Mouse (Mus musculus) right cerebral cortex, postnatal 4 days (tissue): ENCODE measurements around the gene Rnf115.
"Not testable (repeated sequence)": the region's sequence is repeated elsewhere in the genome, so short reads cannot be mapped to it uniquely, and the experiment has no call there.

Experiments
- DNase-seq: peaks from one replicate; pipeline ENCODE4 v3.0.0-alpha.2; 2022

Gene Rnf115

DNA sequence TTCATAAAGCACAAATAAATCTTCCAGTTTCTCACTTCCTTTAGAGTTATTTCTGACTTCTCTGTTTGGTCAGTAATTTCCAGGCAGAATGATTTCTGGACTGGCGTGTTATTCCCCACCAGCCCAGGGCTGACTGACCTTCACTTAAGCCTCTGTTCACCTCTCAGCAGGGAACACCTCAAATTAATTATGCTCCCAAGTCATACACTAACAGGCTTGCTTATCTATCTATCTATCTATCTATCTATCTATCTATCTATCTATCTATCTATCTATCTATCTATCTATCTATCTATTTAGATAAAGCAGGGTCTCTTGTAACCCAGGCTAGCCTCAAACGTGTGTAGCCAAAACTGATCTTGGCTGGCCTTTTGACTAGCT, 18.8 kb upstream of the Rnf115 start:
- DNase-seq, result no peak

DNA sequence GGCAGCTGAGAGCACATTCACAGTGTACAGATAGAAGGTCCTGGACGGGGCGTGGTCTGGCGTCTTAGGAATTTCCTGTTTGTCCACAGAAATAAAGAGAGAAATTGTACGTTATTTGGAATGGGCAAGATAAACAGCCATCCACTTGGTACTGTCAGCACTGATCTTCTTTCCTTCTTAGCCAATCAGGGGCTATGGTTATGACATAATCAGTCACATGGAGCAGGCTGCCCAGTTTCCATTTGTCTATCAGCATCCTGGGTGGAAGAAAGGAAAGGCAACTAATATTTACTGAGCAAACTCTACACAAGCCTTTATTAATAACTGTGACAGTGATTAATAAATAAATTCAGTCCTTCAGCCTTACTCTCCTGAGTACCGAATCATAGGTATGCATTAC, 13.2 kb upstream of the Rnf115 start:
- DNase-seq, result no peak

DNA sequence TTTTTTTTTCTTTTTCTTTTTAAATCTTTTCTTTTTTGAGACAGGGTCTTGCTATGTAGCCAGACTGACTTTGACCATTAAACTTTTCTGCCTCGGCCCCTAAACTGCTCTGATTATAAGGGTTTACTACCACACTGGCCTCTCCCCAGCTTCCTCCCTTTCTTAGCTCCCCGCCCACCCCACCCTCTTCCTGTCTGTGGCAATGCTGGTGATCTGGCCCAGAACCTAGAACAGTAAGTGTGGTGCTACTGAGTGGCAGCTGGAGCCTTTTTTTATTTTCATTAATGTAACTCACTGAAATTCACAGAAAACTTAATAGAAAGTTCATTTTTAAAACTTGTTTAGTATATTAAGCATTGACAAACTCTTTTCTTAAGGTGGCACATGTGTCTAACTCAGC, 11.6 kb upstream of the Rnf115 start:
- DNase-seq, result no peak

DNA sequence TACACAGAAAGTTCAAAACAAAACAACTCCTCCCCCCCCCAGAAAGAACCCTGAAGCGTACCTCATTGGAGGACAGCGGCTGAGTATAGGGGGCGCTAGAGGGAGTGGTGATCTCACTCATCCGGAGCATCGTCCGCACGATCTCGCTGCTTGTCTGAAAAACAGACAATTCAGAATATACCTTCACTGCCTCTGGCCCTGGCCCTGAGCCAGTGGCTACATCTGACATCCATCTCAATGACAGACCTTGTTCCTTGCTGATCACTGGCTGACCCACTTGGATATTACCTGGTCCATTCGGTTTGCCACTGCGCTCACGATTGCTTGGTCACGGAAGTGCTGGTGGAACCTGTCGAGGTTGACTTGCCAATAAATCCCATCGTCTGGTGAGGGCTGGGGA, 8.3 kb upstream of the Rnf115 start:
- peak; percentile 66 for DNase-seq

DNA sequence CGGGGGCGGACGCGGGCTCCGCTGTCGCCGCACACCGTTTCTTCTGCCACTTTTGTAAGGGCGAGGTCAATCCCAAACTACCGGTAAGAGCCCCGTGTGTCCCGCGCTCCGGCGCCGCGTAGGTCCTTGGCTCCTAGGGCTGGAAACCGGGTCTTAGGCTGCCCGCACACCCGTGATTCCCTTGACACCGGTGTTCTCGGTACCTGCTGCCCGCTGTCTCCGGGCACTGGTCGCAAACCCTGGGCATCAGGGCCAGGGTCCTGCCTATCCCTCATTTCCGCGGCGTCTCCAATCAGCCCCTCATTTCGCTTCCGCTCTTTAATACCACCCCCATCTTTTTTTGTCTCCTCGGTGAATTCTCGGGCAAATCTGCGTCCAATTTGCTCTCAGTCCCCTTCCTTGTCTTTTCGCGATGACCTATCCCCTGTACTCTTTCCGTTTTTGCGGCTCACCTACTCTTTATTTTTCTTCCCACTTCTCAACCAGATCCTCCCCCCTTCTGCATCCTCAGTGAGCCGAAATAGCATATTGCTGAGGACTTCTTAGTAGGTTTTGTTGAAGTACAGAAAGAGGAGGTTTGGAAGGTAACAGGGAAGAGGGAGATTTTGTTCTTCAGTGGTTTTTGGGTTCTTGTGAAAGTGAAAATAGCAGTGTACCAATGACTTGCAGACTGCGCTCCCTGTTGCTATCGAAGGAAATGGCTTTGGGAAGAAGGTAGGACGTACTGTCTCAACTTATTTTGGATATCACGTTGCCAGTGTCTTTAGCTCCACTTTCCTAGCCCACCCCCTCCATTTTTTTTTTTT, 567 bp downstream of the Rnf115 start:
- no peak for DNase-seq

DNA sequence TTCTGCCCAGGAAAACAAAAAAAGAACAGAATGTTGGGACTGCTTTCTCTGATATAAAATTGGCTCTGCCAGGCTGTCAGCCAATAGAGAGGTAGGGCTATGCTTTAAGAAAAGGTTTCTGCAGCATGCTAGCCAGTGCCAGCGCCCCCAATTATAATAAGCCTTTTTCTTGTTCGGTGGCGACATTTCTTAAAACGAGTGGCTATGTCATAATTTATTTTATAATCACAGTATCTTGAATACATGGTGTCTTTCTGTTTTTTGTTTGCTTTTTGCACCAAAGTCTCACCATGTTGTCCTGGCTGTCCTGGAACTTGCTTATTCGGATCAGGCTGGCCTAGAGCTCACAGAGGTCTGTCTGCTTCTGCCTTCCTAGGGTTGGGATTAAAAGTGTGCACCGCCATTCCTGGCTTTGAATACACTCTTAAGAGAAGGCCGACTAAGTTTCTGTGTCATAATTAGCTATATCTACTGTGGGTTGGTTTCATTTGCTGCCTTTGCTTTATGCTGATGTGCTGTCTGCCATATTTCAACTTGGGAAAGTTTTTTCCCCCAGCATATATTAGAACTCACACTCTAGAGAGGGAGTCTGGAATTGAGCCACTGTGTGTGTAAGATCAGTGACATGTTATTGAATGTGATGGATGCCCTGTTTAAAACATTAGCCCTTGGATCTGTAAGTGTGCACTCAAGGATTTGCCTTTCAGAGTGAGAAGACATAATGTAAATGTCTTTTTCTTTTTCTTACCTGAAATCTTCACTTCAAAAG, 1.4 kb downstream of the Rnf115 start:
- no peak for DNase-seq

DNA sequence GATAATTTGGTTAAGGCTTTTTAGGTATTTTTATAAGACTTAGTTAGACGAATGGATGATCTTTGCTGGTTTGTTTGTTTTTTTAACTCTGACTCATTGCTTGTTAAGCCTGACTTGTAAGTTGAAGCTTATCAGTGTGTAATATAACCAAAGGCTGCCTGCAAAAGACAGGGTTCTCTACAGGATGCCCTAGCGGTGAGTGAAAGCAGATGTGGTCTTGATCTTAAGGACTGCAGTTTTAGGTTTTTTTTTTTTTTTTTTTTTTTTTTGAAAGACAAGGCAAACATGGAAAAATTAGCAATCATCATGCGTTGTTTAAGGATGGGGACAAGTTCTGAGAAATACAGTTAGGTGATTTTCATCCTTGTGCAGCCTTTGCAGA, 1.9 kb downstream of the Rnf115 start:
- DNase-seq, result no peak

DNA sequence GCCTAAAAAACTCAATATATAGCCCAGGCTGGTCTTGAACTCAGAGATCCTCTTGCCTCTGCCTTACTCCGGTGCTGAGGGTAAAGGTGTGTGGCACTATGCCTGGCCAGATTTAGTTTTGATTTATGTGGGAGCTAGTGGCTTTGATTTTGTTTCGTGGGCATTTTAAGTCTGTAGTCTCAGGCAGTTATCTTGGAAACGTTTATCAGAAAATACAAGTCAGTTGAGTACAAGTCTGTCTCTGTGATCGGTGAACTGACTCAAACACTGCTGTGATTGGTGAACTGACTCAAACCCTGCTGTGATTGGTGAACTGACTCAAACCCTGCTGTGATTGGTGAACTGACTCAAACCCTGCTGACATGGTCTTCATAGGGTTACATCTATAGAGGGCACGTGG, 3.3 kb downstream of the Rnf115 start:
- no peak for DNase-seq

DNA sequence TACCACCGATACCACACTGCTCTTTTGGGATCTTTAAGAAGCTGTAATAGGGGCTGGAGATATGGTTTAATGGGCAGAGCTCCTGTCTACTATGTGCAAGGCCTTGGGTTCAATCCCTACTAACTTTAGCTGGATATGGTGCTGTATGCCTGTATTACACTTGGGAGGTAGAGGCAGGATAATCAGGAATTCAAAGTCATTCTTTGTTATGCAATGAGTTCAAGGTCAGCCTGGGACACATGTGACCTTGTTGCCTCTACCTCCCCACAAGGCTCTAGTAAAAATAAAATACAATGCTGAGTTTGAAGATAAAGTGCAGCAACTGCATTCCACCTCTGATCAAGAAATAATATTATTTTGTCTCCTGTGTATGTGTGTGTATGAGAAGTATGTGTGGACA, 6.5 kb downstream of the Rnf115 start:
- no peak for DNase-seq

DNA sequence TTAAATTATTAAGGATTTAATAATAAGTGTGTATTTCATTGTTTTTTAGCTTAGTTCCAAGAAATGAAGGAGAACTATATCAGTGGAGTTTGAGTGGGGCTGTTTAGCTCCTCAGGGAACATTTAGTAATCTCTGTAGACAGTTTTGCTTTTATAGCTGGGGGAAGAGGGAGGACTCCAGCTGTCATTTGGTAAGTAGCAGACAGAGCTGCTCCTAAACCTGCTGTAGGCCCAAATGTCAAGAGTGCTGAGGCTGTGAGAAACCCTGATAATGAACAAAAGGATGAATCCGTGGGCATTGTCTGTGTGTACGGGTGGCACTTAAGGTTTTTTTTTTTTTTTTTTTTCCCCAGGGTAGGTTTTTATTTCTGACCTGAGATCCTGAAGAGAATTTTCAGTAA, 7.7 kb downstream of the Rnf115 start:
- no peak for DNase-seq

DNA sequence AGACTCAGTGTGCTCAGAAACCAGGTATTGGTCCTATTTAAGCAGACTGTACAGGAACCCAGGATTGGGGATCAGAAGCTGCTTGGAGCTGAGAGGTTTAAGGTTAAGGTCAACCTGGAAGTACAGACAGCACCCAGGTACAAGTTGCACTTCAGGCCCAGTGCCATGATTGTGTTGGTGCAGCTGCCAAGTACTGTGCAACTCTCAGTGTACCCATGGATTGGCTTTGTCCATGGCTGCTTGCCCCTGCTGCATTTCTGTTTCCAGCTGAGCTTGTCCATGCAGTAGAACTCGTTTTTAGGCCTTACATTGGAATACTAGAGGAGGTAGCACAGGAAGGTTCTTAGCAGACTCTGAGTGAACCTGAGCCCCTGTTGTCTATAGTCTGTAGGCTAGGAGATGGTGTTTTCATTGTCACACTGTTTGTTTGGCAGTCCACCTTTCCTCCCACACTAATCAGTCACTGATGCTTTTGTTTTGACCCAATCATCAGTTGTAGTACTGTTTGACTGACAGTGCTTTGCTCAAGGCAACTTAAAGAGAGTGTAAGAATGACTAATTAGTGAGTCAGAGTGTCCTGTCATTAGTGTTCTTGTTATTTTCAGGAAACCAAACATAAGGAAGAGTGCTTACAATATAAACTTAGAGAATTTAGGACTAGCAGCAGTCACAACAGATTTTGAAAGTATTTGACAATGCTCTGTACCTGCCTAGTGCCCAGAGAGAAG, 9.7 kb downstream of the Rnf115 start:
- no peak for DNase-seq

DNA sequence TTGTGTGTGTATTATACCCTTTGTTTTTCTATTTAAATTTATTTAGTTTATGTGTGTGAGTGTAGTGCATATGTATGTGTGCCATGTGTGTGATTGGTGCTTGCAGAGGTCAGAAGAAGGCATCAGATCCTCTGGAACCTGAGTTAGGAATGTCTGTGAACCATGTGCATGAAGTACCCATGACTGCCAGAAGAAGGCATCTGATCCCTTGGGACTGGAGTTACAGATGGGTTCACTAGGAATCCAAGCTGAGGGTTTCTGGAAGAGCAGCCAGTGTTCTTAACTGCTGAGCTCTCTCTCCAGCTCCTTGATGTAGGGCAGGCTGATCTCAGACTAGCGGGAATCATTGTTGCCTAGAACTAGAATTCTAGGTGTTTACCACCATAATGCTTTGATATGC, 10.5 kb downstream of the Rnf115 start:
- DNase-seq, result no peak

DNA sequence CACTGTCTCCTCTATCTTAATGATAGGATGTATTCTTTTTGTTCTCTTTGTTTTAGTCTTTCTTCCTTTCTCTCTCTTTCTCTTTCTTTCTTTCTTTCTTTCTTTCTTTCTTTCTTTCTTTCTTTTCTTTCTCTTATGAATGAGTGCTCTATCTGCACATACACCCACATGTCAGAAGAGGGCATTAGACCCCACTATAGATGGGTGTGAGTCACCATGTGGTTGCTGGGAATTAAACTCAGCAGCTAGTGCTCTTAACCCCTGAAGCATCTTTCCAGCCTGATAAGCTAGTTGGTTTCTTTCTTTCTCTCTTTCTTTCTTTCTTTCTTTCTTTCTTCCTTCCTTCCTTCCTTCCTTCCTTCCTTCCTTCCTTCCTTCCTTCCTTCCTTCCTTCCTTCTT, 12.8 kb downstream of the Rnf115 start:
- not testable (repeated sequence) for DNase-seq

DNA sequence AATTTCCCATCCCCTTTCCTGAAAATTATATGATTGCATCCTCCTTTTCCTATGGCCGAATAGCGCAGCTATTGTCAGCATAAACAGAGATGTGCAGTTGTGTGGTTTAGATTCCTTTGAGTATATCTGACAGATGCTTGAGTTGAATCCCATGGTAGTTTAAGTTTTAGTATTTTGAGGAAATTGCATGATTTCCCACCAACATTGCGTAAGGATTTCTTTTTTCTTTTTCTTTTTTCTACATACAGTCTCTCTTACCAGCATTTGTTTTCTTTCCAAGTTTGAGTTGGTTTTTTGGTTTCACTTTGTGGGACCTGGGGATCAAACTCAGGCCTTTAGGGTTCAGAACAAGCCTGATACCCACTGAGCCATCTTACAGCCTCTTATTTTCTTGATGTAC, 16.9 kb downstream of the Rnf115 start:
- no peak for DNase-seq

DNA sequence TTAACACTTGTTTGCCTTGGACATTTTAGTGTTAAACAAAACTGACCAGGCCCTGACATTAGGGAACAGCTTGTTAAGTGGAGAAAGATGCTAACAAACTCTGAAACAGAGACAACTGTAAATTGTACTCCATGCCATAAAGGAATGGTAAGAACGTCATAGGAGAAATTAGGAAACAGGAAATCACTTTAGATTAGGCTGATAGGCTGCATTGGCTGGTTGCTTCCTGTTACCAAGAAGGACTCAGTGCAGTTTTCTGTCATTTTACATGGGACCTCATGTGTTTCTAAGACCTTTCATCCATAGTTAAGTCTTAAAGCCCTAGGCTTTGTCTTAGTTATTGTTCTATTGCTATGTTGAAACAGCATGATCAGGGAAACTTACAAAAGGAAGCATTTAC, 19.4 kb downstream of the Rnf115 start:
- DNase-seq, result no peak

DNA sequence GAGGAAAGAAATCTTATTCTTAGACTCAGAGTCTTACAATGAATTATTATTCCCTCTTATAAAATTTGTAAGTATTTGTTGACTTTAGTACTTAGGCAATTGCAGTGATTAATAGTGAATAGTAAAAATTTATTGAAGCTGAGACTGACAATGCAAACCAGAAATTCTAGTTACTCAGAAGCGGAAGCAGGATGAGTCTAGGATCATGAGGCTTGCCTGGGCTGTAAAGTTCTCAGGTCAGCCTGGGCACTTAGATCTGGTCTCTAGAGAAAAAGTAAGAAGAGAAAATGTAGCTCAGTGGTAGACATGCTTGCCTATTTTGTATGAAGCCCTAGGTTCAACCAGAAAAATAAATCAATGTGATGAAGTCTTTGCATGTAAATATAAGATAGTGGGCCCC, 28.5 kb downstream of the Rnf115 start:
- DNase-seq, result no peak

DNA sequence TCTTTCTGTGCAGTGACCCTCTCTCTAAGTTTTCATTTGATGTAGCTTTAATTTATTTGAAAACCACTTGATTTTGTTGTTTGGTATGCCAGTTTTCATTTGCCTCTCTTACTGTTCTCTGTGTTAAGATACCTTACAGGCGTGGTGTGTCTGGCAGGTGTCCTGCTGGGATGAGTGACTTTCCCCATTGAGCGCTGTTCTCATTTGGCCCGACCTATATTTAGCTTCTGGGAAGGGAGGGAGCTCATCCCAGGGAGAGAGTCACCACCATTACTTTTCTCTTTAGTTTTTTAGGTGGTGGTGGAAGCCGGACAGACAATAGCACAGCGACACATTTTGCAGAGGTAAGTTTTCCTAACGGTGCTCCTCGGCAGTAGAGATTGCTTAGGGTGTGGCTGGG, 30.2 kb downstream of the Rnf115 start:
- no peak for DNase-seq

DNA sequence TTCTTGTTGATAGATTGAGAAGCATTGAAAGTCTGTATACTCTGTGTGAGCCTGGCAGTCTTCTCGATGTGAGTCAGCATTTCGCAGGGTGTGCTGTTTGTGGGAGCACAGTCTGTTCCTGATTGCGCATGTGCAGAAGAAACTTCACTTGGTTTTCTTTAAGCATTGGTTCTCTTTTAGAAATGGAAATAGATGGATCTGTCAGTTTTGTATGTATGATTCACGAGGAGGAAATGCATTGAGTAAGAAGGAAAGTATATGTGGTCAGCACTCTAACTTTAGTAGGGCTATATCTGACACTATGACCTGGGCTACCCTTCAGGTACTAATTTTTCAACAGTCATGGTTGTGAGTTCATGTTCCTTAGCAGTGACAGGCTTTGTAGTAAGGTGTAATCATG, 32.2 kb downstream of the Rnf115 start:
- DNase-seq, result no peak

DNA sequence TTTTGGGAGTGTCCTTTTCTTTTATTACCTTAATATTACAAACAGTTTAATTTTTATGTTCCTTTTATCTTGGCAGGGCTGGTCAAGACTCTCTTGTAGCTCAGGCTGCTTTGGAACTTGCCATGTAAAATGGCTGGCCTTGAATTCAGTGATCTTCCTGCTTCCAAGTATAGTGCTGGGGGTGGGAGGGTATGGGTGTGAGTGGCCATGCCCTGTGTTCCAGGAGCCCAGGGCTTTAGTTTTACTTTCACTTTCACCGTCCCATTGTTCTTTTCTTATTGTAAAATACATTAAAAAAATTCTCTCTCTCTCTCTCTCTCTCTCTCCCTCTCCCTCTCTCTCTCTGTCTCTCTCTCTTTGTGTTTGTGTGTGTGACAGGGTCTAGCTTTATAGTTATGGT, 37.1 kb downstream of the Rnf115 start:
- DNase-seq, result no peak

DNA sequence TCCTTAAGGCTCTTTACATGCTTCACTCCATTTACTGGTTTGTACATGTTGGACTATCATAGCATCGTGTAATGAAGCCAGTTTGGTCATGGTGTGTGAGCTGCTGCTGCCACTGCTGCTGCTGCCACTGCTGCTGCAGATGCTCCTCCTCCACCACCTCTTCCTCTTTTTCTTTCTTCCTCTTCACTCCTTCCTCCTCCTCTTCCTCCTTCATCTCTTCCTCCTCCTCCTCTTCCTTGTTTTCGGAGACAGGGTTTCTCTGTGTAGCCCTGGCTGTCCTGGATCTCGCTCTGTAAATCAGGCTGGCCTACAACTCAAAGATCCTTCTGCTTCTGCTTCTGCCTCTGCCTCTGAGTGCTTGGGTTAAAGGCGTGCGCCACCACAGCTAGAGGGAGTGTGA, 42.5 kb downstream of the Rnf115 start:
- no peak for DNase-seq

DNA sequence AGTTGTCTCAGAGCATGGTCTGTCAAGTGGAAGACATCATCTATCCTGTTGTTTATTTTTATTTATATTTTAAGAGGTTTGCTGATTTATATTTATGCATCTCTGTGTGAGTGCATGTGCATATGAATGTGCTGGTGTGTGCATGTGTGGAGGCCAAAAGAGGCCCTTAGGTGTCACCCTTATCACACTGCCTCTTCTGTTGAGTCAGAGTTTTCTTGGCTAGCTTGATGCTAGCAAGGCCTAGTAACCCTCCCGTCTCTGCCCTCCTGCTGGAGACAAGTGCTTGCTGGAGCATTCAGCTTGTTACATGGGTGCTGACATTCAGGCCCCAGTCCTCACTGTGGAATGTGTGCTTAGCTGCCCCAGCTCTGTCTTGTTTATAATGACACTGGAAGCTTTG, 45.5 kb downstream of the Rnf115 start:
- no peak for DNase-seq

DNA sequence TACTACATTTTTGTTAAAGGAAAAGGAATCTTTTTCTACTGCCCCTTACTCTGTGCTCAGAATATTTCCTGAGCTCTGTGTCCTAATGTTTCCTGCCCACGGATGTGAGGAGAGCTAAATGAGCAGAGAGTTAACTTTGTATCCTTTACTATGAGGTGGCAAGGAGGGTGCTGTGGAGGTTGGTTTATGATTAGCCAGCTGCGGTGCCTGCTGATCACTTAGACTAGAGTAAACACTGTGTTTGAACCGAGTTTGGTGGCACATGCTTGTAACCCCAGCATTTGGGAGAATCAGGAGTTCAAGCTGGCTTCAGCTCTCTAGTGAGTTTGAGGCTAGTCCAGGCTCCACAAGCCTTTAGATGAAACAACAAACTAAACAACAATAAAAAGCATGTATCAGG, 49.7 kb downstream of the Rnf115 start:
- no peak for DNase-seq

DNA sequence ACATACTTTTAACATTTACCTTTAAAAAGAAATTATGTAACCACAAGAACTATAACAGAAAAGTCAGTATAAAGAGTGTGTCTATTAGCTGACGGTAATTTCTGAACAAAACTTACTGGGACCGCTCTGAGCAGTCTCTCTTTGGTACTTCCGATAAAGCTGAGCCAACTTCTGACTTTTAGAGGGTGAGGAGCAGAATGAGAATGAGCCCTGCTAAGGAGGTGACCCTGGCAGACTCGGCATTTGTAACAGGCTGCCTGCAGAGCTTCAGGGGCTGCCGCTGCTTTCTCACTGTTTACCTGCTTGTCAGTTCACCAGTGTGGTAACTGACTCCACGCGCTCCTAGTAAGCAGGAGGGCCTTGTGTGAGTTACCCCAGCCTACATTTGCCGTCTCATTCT, 54.8 kb downstream of the Rnf115 start:
- DNase-seq, result no peak

DNA sequence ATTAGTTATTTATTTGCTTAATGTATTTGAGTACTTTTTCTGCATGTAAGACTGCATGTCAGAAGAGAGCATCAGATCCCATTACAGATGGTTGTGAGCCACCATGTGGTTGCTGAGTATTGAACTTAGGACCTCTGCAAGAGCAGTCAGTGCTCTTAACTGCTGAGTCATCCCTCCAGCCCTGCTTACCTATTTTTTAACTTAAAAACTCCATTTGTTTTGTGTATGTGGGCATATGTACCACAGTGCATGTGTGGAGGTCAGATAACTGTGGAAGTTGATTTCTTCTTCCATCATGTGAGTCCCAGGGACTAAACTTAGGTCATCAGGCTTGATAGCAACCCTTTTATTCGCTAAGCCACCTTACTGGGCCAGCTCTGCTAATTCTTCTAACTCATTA, 60.3 kb downstream of the Rnf115 start:
- no peak for DNase-seq
